Mouse (Mus musculus) CD4-positive, CD25-positive, alpha-beta regulatory T cell, adult 4 months (primary cell): ENCODE results near the gene Vmn1r13. TPM values are rescaled to one million over a fixed set of nuclear protein-coding genes. Genes with fewer than 3 reads are reported as not detected.
"Not testable (repeated sequence)": the region's sequence is repeated elsewhere in the genome, so short reads cannot be mapped to it uniquely, and the experiment has no call there.

Source experiments
- ATAC-seq: one replicate; pipeline ENCODE4 v1.8.0; 2017
- polyA plus RNA-seq, 2 experiments: library from polyadenylated mRNA; unstranded; fragments of 100-300 nt; shearing (Covaris generic); gene quantifications; one replicate each; pipeline ENCODE4 v1.2.1; 2017

Vmn1r13 gene
- 1 to 10 TPM in 1 of 2 experiments, not detected in 1; 1.5 TPM for polyA plus RNA-seq

GRCm38 (mm10) chr6:57202990-57203389, at the start of gene Vmn1r13:
TSS of gene Vmn1r13 (plus strand) at chr6:57203290.
- not testable (repeated sequence) for ATAC-seq

- no peak for ATAC-seq
These were observed 46.5 kb upstream of the Vmn1r13 start, which contains the start of gene Vmn1r12 for GRCm38 (mm10) chr6:57156619-57157018. TSS of gene Vmn1r12 (plus strand) at chr6:57156919.

- ATAC-seq = not testable (repeated sequence)
These were observed 13.1 kb upstream of the Vmn1r13 start for GRCm38 (mm10) chr6:57190016-57190415.

GRCm38 (mm10) chr6:57231386-57231785, 28.3 kb downstream of the Vmn1r13 start, which contains the start of gene Vmn1r14:
TSS of gene Vmn1r14 (plus strand) at chr6:57231686.
- ATAC-seq = no peak

GRCm38 (mm10) chr6:57257652-57258051, 54.6 kb downstream of the Vmn1r13 start, which contains the start of gene Vmn1r15:
TSS of gene Vmn1r15 (plus strand) at chr6:57257952.
- ATAC-seq = no peak

GRCm38 (mm10) chr6:57260990-57261389, 57.9 kb downstream of the Vmn1r13 start:
- no peak for ATAC-seq

Other genes with a start within 250 kb of the Vmn1r13 start
- not detected for gene Vmn1r5, start 233.0 kb upstream of the Vmn1r13 start, polyA plus RNA-seq
- not detected for gene Vmn1r6, start 206.0 kb upstream of the Vmn1r13 start, polyA plus RNA-seq
- gene Vmn1r7, start 178.0 kb upstream of the Vmn1r13 start, polyA plus RNA-seq = not detected
- not detected for gene Vmn1r8, start 171.0 kb upstream of the Vmn1r13 start, polyA plus RNA-seq
- not detected for gene Vmn1r9, start 136.5 kb upstream of the Vmn1r13 start, polyA plus RNA-seq
- gene Vmn1r10, start 93.8 kb upstream of the Vmn1r13 start, polyA plus RNA-seq = not detected
- not detected for gene Vmn1r11, start 69.8 kb upstream of the Vmn1r13 start, polyA plus RNA-seq
- not detected for gene Vmn1r12, start 46.4 kb upstream of the Vmn1r13 start, polyA plus RNA-seq
- not detected for gene Vmn1r14, start 28.4 kb downstream of the Vmn1r13 start, polyA plus RNA-seq
- gene Vmn1r15, start 54.7 kb downstream of the Vmn1r13 start, polyA plus RNA-seq = not detected
- gene Vmn1r16, start 126.2 kb downstream of the Vmn1r13 start, polyA plus RNA-seq = not detected
- not detected for gene Vmn1r17, start 160.4 kb downstream of the Vmn1r13 start, polyA plus RNA-seq
- gene Vmn1r18, start 192.5 kb downstream of the Vmn1r13 start, polyA plus RNA-seq = not detected
- gene Vmn1r19, start 200.5 kb downstream of the Vmn1r13 start, polyA plus RNA-seq = not detected
- not detected for gene Vmn1r20, start 225.6 kb downstream of the Vmn1r13 start, polyA plus RNA-seq